Mouse (Mus musculus) gastrocnemius, postnatal 25 days (tissue): ENCODE results near the gene Akap13. TPM values are rescaled to one million over a fixed set of nuclear protein-coding genes. Genes with fewer than 3 reads are reported as not detected.

Experiments
- DNase-seq: peaks from one replicate; pipeline ENCODE4 v3.0.0; 2022
- long read RNA-seq, 2 experiments: library from polyadenylated mRNA; stranded (forward); transcript quantifications; one replicate each; pipeline ENCODE4 v2.0.0; 2021
- total RNA-seq, 2 experiments: library from RNA; stranded (reverse); gene quantifications; 1 replicate in 1 of 2; 2 replicates in 1 of 2; pipeline ENCODE4 v1.2.3; 2021

Gene Akap13
- total RNA-seq: 10 to 100 TPM; 51.5 to 63.2 TPM
- long read RNA-seq, experiment 1, partial matches to known transcripts: 7 of 10 reads
- long read RNA-seq, experiment 1, other reads (novel, unspliced or antisense): 2 of 10 reads
- long read RNA-seq, experiment 2, partial matches to known transcripts: 14 of 18 reads
- long read RNA-seq, experiment 2, other reads (novel, unspliced or antisense): 4 of 18 reads

DNA sequence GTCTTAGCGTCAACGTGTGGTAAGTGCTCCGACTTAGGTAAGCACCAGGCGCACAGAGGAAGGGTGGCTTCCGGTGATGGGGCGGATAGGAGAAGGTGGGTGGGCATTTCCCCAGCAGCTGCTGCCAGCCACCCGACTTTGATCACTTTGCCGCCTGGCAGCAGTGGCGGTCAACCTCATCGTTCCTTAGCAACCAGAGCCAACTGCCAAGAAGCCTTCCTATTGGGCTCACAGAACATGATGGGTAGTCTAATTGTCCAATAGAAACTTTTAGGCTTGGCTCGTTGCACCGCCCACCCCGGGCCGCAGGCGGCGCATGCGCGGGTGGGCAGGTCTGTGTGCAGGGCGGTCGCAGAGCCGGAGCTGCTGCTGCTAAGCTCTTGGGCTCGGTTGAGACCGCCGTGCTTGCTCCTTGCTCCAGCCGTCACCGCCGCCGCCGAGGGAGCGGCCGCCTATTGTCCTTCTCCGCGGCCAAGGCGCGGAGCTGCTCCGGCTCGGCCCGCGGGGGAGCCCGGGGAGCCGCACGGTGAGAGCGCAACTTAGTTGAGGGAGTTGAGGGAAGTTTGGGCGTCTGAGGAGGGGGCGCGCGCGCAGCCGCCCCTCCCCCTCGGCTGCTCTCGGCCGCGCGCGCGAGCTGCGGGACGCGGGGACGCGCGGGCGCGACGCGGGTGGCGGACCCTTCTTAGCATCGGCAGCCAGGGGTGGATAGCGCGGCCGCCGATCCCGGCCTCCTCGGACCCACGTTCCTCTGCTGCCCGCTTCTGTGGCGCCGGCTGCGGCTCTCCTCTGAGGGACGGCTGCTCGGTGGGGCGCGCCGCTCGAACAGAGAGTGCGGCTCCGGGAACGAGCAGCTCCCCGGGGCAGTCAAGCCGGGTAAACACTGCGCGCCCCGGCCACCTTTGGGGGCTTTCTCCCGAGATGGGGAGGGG lies at the start of gene Akap13:
Gene Akap13, plus strand, starts transcription at position 312 of the 929 bp plus-strand sequence.
- peak; percentile 99 for DNase-seq

DNA sequence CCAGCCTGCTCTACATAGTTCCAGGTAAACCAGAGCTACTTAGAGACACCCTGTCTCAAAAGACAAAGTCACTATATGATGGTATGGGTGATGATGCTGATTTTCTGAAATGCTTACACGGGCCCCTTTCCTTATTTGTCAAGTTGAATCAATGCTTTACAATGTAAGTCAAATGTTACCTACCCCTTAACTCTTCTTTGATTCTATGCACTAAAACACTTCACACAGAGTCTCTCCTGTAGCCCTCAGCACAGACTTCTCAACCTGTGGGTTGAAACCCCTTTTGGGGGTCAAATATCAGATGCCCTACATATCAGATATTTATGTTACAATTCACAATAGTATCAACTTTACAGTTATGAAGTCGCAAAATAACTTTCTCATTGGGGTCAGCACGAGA lies 44.7 kb upstream of the Akap13 start:
- no peak for DNase-seq

DNA sequence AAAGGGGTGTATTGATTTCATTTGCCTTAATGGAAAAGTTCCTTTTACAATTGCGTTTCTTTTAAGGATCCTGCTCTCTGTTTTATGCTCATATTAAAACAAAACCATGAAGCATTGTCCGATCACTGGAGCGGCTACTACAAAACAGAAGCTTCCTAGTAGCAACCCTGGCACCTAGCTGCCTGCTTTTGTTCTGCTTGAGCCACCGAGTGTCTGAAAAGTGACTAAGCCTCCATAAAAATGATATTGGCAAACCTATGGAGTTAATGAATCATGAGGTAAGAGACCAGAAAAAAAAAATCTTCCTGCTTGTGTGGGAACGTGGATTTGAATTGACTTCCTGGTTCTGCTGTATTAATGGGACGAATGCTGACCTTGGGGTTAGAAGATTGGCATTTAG lies 44.1 kb upstream of the Akap13 start:
- DNase-seq: no peak

DNA sequence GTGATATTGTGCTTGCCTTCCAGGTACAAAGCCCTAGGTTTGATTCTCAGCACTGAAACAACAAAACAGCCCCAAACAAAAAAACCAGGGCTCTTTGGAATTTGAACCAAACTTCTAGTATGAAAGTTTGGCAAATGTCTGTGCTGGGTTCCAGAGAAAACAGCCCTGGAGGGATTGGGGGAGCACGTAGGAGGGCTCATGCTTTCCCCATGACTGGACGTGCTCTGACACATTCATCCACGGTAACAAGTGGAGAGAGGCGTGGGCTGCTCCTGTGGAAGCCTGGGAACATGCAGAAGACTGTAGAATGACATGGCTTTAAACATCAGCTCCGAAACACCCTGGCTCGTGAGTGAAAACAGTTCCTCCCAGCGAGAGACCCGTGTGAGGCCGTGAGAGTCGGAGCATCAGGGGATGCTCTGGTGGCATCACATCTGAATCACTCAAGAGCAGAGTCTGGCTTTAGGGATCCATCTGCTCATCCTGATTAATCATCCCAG lies 43.3 kb upstream of the Akap13 start:
- DNase-seq: no peak

DNA sequence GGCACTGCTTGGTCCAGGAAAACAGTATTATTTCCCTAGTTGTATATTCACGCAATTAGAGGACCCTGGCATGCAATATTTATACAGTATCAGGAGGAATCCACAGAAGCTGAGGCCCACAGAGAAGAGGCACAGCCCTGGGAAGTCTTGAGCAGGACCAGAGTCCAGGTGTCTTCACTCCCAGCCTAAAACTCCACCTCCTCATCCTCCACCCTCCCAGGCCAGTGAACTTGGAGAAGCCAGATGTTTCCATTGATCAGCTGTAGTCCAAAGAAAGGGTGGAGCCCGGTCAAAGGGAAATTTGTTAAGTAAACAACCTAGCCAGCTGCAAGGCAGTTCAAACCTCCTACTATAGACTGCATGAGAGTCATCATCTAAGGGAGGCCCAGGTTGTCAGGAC lies 42.8 kb upstream of the Akap13 start:
- no peak for DNase-seq

DNA sequence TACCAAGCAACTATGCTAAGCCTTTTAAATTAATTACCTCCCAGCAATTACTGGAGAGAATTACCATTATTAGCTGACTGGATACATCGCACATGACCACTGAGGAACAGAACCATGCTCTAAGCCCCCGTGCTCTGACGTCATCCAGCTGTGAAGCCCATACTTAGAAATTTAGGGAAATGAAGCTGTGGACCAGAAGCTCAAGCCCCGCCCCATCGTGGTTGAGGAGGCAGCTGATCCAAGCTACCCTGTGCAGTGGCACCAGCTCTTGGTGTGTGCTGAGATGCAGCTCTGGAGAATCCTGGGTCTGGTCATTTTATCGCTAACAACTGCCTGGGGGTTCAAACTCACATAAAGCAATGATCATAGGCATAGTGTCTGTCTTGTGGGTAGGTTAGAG lies 41.4 kb upstream of the Akap13 start:
- no peak for DNase-seq

DNA sequence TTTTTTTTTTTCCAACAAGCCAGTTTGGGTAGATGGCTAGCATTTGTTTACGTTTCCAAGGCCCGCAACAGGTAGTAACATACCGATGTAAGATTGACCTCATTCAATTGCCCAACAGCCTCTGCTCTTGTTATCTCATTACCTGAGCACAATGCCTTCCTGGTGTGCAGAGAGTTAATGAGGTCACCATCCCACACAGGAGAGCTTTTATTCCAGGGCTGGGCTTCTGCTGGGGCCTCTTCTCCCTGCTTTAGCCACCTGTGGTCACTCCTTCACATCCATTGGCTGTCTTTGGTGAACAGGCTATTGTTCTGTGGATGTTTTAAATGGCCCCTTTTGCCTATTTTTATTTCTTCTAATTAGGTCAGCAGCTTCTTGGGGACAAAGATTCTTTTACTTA lies 41.0 kb upstream of the Akap13 start:
- DNase-seq: no peak

DNA sequence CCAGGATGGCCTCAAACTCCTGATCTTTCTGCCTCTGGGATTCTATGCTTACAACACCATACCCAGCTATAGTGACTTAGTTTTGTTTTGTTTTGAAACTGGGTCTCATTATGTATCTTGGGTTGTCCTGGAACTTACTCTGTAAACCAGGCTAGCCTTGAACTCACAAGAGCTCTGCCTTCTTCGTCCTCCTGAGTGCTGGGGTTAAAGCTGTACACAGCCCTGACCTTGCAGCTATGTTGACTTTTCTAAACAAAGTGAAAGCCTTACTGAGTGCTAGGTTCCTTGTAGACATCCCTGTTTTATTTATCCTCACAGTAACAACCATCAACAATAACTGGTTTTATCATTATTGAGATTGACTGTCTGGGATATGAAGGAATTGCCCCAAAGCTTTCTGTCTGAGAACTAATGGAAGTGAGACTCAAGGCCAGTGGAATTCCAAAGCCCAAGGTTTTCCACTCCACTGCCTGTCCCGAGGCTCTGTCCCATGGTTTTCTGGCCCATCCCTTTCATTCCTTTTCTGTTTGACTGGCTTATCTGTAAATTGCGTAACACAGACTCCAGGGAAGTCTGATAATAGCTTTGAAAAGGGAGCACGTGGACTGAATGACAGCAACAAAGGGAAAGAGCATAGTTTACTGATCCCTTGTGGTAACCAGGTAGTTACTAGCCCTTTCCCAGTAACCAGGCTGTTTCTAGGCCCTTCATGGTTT lies 40.0 kb upstream of the Akap13 start:
- no peak for DNase-seq

DNA sequence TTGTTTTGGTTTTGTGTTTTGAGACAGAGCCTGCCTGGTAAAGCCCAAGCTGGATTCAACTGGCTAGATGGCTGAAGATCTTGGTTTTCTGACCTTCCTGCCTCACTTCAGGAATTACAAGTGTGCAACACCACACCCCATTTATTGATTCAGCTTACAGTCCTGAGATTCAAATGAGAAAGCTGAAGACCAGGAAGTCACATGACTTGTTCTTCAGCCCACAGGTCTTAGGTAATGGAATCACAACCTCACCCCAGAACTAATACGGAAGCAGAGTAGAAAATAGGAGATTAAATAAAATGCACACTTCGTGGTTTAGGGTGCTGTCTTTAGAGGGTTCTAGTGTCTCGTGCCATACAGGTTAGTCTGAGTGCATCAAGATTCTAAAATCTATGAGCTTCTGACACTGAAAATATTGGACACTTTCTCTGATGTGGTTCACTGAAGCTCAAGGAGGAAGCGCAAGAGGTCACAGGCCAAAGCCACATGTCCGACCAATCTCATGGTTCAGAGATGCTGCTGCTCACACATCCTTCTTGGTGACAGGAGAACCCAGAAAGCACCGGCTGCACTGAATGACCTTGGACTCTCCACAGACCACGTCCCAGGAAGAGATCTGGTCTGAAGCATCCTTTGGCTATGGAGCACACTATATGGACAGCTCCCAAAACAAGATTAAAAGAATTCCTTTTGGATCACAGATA lies 39.3 kb upstream of the Akap13 start:
- DNase-seq: no peak

DNA sequence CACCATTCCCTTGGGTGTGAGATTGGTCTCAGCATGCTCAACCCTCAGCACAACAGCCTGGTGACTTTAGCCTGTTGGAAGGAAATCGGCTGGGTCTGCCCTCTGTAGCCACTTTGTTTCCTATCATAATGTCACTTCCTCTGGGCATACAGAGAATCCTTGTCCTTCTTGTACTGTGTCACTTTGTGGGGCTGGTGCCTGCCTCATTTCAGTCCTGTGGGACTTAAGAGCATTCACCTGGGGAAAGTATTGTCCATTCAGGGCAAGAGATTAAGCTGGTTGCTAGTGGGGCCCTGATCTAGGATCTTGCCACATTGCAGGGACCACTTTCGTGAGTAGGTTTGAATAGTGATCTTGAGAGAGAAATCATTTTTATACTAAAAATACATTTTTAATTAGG lies 34.4 kb upstream of the Akap13 start:
- no peak for DNase-seq

DNA sequence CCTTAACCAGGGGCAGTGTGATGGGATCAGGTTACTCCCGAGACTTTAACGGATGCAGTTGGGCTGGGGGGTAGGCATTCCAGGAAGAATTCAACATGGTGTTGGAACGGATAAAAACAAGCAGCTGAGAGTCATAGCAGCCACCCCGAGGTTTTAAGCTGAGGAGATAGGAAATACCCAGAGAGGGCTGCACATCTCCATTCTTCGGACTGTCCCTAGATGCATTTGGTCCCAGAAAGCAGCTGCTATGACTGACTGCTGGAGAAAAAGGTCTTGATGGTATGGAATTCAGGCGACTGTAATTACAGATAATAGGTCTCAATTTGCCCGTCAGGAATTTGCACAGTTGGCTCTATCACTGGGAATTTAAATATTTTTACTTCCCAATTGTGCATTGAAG lies 31.2 kb upstream of the Akap13 start:
- DNase-seq: no peak

DNA sequence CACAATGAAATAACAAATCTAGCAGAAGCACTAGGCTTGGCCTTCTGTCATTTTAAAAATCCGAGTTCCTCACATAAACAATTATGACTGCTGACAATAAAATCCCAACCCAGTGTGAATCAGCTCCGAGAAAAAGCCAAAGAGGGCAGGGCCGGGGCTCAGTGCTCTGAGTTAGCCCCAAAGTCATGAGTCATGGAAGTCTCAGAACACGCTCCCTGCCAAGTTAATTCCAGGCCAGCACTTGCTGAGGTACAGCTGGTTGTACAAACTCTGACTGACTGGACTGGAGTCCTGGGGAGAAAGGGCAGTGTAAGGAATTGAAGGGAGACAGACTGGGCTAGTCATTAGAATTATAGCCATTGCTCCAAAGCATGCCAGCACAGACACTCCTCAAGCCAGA lies 28.0 kb upstream of the Akap13 start:
- DNase-seq: peak; percentile 85

DNA sequence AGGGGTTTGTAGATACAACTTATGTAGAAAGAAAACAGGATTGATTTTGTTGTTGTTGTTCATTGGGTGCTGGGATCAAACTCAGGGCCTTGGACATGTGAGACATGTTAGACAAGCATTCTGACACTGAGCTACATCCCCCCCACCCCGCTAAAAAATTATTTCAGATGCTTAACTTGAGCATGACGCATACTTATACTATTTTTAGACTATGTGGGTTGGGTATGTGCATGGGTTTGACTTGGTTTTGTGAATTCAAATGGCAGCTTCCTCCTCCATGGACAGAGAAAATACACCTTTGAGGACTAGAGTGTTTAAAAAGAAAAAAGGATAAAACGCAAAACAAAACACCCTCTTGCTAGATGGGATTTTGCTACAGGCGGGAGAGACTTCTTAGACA lies 26.4 kb upstream of the Akap13 start:
- DNase-seq: no peak

DNA sequence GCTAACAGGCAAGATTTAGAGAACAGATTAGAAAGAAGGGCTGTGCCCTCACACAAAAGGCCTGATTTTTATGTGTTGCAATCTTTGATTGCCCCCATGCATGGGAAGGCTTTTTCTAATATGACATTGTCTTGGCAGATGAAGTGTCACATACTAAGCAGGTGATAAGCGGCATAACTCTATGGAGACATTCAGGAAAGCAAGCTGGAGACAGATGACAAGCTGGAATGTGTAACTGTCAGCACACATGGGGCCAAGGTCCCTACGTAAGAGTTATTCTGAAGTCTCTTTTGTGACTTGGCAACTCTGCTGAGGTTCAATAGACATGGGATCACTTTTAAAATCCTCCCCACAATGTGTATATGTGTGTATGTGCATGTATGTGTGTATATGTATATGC lies 24.8 kb upstream of the Akap13 start:
- DNase-seq: no peak

DNA sequence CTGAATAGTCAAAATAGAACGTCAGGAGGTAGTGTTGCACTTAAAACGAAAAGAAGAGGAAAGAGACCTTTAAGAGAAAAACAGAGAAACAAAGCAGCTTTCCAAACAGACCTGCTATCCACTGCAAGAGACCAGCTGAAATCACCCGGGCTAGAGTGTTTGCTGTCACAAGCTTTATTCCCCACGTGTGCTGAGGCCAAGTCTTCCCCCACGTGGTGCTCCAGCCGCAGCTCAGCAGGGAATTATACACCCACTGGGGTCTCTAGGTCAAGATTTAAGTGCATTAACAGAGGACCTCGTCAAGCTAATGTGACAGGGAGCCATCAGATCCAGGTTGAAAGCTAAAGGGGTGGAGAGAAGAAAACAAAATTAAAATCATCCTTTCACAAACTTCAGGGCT lies 24.3 kb upstream of the Akap13 start:
- DNase-seq: peak; percentile 16

DNA sequence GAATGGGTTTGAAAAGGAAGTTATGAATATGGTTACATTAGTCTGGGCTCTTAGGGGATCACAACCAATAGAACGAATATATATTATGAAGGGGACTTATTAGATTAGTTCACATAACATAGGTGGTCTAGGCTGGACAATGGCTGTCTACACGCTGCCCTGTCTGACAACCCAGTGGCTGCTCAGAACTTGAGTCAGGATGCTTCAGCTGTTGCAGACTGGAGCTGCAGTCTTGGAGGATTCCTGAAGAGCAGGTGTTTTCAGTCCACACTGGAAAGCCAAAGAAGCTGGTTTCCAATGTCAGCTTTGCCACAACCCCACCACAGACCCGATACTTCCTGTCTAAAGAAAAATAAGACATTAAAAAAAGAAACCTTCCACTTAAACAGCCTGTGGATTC lies 23.3 kb upstream of the Akap13 start:
- no peak for DNase-seq

DNA sequence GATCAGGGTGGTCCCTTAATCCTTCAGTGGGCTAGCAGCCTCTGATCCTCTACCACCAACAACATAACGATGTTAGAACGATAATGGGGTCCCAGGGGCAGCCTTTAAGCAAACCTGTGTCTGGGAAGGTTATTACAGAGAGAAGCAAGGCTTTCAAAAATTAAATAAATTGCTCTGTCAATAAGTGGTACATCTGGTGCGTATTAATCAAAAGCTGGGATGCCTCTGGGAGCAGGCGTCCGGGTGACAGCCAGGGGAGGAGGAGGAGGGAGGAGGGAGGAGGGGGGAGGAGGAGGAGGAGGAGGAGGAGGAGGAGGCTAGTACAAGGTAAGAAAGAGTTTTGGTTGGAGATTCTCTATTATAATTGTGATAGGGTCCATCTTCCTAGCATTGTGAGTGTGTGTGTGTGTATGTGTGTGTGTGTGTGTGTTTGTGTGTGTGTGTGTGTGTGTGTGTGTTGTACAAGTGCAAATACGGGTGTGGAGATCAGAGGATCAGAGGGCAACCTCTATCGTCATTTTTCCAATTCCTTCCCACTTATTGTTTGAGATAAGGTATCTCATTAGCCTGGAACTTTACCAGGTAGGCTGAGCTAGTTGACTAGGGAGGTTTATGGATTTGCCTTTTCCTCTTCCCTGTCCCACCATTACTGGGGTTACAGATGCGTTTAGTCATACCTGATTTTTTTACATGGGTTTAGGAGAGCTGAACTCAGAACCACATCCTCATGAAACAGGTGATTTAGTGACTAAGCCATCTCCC lies 18.7 kb upstream of the Akap13 start:
- DNase-seq: no peak

DNA sequence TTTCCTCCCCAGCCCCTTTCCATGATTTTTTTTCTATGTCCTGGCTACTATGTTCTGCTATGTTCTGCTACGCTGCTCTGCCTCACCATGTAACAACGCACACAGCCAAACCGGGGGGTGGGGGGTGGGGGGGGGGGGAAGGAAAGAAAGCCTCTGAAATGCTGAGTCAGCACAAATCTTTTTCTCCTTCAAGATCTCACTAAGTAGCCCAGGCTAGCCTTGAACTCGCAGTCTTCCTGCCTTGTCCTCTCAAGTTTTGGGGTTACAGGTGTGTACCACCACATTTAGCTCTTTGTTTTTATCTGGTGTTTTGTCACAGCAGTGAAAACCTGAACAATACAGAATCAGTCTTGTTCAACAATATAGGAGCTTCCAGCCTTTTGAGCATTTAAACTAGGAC lies 15.8 kb upstream of the Akap13 start:
- no peak for DNase-seq

DNA sequence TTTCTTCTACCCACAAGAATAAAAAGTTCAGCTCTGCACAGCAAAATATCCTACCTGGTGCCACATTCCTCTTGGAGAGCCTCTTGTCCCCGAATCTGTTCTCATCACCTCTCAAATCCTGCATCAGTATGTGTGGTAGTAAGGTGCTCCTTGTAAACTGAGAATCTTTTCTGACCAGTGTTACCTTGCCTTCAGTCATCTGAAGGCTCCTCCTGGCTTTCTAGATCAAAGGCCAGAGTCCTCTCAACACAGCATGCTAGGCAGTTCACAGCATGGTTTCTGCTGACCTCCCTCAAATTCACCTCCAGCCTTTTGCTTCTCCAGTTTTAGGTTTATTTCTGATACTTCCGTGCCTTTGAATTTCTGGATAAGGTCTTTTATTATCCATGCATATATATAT lies 15.1 kb upstream of the Akap13 start:
- no peak for DNase-seq

DNA sequence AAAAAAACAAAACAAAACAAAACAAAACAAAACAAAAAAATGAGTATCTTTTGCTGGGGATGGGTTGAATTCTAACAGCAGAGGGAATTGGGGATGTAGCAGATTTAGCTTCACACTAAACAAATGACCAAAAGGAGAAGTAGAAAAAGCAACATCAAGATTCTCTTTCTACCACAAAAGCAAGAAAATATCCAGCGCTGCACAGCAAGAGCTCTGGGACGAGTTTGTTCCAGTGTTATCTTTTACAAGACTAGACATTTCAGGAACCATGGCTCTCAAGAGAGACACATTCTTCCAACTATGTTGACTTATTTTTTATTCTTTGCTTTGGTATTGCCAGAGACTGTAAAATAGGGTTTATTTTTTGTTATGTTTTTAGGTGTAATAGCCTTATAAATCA lies 13.4 kb upstream of the Akap13 start:
- DNase-seq: no peak

DNA sequence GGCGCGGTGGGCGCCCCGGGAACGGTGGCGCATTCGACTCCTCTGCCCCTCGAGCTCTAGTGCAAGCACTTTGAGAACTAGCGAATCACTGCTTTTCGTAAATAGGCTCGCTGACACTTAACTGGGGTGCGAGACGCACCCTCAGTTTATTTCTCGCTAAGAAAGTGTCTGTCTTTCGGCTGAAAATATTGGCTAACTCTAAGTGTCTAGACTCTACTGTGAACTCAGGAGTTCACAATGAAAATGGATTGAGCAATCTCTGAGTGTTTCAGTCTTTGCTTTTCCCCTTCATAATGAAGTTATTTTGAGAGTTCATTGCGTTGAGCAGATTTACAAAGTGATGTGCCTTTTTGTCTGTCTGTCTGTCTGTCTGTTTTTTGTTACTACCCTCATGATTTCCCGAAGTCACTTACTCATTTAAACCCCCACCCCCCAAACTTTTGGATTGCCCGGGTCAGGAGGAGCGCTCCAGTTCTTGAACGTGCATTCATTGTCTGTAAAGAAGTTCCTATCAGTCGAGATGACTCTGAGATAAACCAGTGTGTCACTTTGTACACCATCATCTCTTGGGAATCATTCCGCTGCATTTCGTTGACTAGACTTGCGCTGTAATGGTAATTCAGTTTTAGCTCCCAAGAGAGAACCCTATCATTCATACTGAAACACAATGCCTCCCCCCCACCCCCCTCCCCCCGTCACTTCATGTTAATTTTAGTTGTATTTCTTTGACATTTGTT lies 986 bp downstream of the Akap13 start:
- no peak for DNase-seq
